Mouse (Mus musculus): ENCODE measurements around the gene Snapc4. TPM values are rescaled to one million over a fixed set of nuclear protein-coding genes. Genes with fewer than 3 reads are reported as not detected.

Snapc4 gene
- polyA plus RNA-seq, 1 experiment from 2014 or later: 20.2 TPM

GRCm38 (mm10) chr2:26356231-26356630 lies 24.2 kb downstream of the Snapc4 start:
- DNase-seq (ENCODE audit: low spot score): no peak

GRCm38 (mm10) chr2:26354401-26354800 lies 26.1 kb downstream of the Snapc4 start:
- Histone ChIP-seq H3K27ac (replicated peaks; ENCODE audit: low read depth, low read length) (no peak overlapping the region), H3K27me3 (replicated peaks; ENCODE audit: control insufficient read depth, insufficient read depth, low read length) (no peaks in the 10 kb centered on the region), H3K4me1 (ENCODE audit: control insufficient read depth, insufficient read depth, low read length) (peaks cover 12% of the 10 kb centered on the region; the same call in 1 of the 2 replicates), H3K4me2 (ENCODE audit: low read depth, low read length) (no peak overlapping the region), H3K4me3 (ENCODE audit: low read depth, low read length) (no peak overlapping the region), H3K36me3 (ENCODE audit: control insufficient read depth, insufficient read depth, low read length) (peaks cover 11% of the 10 kb centered on the region; the same call in 1 of the 2 replicates), H3K9me3 (ENCODE audit: control insufficient read depth, low read length) (no peaks in the 10 kb centered on the region), H3K9ac (ENCODE audit: low read depth, low read length) (no peak overlapping the region)
- DNase-seq (ENCODE audit: low spot score): no peak
- 92% methylated on average over 4 of the region's 4 CpGs for WGBS
- no peak for ATAC-seq (ENCODE audit: low read depth)

More at GRCm38 (mm10) chr2:26356231-26356630, 24.2 kb downstream of the Snapc4 start:
- no peaks in the 10 kb centered on the region for H3K36me3 ChIP-seq (ENCODE audit: control insufficient read depth, insufficient read depth, low read length)
- H3K27ac ChIP-seq (replicated peaks; ENCODE audit: low read depth, low read length): no peak overlapping the region
- H3K9me3 ChIP-seq (ENCODE audit: control insufficient read depth, low read length): no peaks in the 10 kb centered on the region
- H3K4me3 ChIP-seq (ENCODE audit: low read depth, low read length): no peak overlapping the region
- 82% methylated on average over 4 of the region's 4 CpGs for WGBS
- H3K4me1 ChIP-seq (ENCODE audit: control insufficient read depth, insufficient read depth, low read length): peaks cover 6% of the 10 kb centered on the region; the same call in 1 of the 2 replicates
- H3K9ac ChIP-seq (ENCODE audit: low read depth, low read length): no peak overlapping the region
- no peak overlapping the region for H3K4me2 ChIP-seq (ENCODE audit: low read depth, low read length)
- ATAC-seq (ENCODE audit: low read depth): no peak
- no peaks in the 10 kb centered on the region for H3K27me3 ChIP-seq (replicated peaks; ENCODE audit: control insufficient read depth, insufficient read depth, low read length)

GRCm38 (mm10) chr2:26353066-26353980 lies 27.1 kb downstream of the Snapc4 start:
- Histone ChIP-seq H3K9me3 (ENCODE audit: control insufficient read depth, low read length) (no peaks in the 10 kb centered on the region), H3K9ac (ENCODE audit: low read depth, low read length) (peak overlapping the region; percentile 96; the same call in 1 of the 2 replicates), H3K4me1 (ENCODE audit: control insufficient read depth, insufficient read depth, low read length) (peaks cover 12% of the 10 kb centered on the region; the same call in 1 of the 2 replicates), H3K4me2 (ENCODE audit: low read depth, low read length) (peak overlapping the region; percentile 98), H3K36me3 (ENCODE audit: control insufficient read depth, insufficient read depth, low read length) (peaks cover 20% of the 10 kb centered on the region; the same call in 1 of the 2 replicates), H3K27ac (replicated peaks; ENCODE audit: low read depth, low read length) (no peak overlapping the region), H3K4me3 (ENCODE audit: low read depth, low read length) (peak overlapping the region; percentile 90; the same call in 1 of the 2 replicates), H3K27me3 (replicated peaks; ENCODE audit: control insufficient read depth, insufficient read depth, low read length) (no peaks in the 10 kb centered on the region)
- ATAC-seq (ENCODE audit: low read depth) (no peak), DNase-seq (ENCODE audit: low spot score) (no peak)
- 85% methylated on average over 11 of the region's 11 CpGs for WGBS

- peak; percentile 20; the same call in 1 of the 2 replicates for ATAC-seq (ENCODE audit: low read depth)
Observed at GRCm38 (mm10) chr2:26352291-26352910, 28.1 kb downstream of the Snapc4 start.

GRCm38 (mm10) chr2:26351358-26352290 lies 28.8 kb downstream of the Snapc4 start, which contains the start of gene Dnlz:
TSS of gene Dnlz (minus strand) at chr2:26352110.
- Histone ChIP-seq H3K4me1 (ENCODE audit: control insufficient read depth, insufficient read depth, low read length) (peaks cover 12% of the 10 kb centered on the region; the same call in 1 of the 2 replicates), H3K27ac (replicated peaks; ENCODE audit: low read depth, low read length) (peak within 1 kb of the TSS; percentile 90), H3K4me3 (ENCODE audit: low read depth, low read length) (peak within 1 kb of the TSS; percentile 90), H3K27me3 (replicated peaks; ENCODE audit: control insufficient read depth, insufficient read depth, low read length) (no peaks in the 10 kb centered on the region), H3K9me3 (ENCODE audit: control insufficient read depth, low read length) (no peaks in the 10 kb centered on the region), H3K36me3 (ENCODE audit: control insufficient read depth, insufficient read depth, low read length) (peaks cover 37% of the 10 kb centered on the region), H3K9ac (ENCODE audit: low read depth, low read length) (peak within 1 kb of the TSS; percentile 96), H3K4me2 (ENCODE audit: low read depth, low read length) (peak within 1 kb of the TSS; percentile 98)
- peak; percentile 97 for DNase-seq (ENCODE audit: low spot score)
- WGBS: 4% methylated on average over 35 of the region's 62 CpGs
- ATAC-seq (ENCODE audit: low read depth): peak; percentile 86

More at GRCm38 (mm10) chr2:26352291-26352910, 28.1 kb downstream of the Snapc4 start:
- H3K4me1 ChIP-seq (ENCODE audit: control insufficient read depth, insufficient read depth, low read length): peaks cover 12% of the 10 kb centered on the region; the same call in 1 of the 2 replicates
- peak overlapping the region; percentile 24; the same call in 1 of the 2 replicates for H3K27ac ChIP-seq (replicated peaks; ENCODE audit: low read depth, low read length)
- 2% methylated on average over 34 of the region's 36 CpGs for WGBS
- no peaks in the 10 kb centered on the region for H3K27me3 ChIP-seq (replicated peaks; ENCODE audit: control insufficient read depth, insufficient read depth, low read length)
- H3K9me3 ChIP-seq (ENCODE audit: control insufficient read depth, low read length): no peaks in the 10 kb centered on the region
- H3K4me2 ChIP-seq (ENCODE audit: low read depth, low read length): peak overlapping the region; percentile 98
- peaks cover 29% of the 10 kb centered on the region; the same call in 1 of the 2 replicates for H3K36me3 ChIP-seq (ENCODE audit: control insufficient read depth, insufficient read depth, low read length)
- no peak for DNase-seq (ENCODE audit: low spot score)
- H3K4me3 ChIP-seq (ENCODE audit: low read depth, low read length): peak overlapping the region; percentile 90
- peak overlapping the region; percentile 96 for H3K9ac ChIP-seq (ENCODE audit: low read depth, low read length)

GRCm38 (mm10) chr2:26348241-26348640 lies 32.2 kb downstream of the Snapc4 start:
- WGBS: 52% methylated on average over 6 of the region's 6 CpGs

GRCm38 (mm10) chr2:26342609-26343490 lies 37.6 kb downstream of the Snapc4 start:
- no peaks in the 10 kb centered on the region for H3K27me3 ChIP-seq (replicated peaks; ENCODE audit: control insufficient read depth, insufficient read depth, low read length)
- 62% methylated on average over 11 of the region's 11 CpGs for WGBS
- H3K9ac ChIP-seq (ENCODE audit: low read depth, low read length): no peak overlapping the region
- DNase-seq (ENCODE audit: low spot score) (peak; percentile 26), ATAC-seq (ENCODE audit: low read depth) (no peak)
- no peaks in the 10 kb centered on the region for H3K4me1 ChIP-seq (ENCODE audit: control insufficient read depth, insufficient read depth, low read length)
- no peak overlapping the region for H3K4me3 ChIP-seq (ENCODE audit: low read depth, low read length)
- H3K4me2 ChIP-seq (ENCODE audit: low read depth, low read length): no peak overlapping the region
- peaks cover 95% of the 10 kb centered on the region for H3K36me3 ChIP-seq (ENCODE audit: control insufficient read depth, insufficient read depth, low read length)
- no peaks in the 10 kb centered on the region for H3K9me3 ChIP-seq (ENCODE audit: control insufficient read depth, low read length)
- H3K27ac ChIP-seq (replicated peaks; ENCODE audit: low read depth, low read length): peak overlapping the region; percentile 11; the same call in 1 of the 2 replicates

More at GRCm38 (mm10) chr2:26348241-26348640, 32.2 kb downstream of the Snapc4 start:
- peaks cover 71% of the 10 kb centered on the region for H3K36me3 ChIP-seq (ENCODE audit: control insufficient read depth, insufficient read depth, low read length)
- ATAC-seq (ENCODE audit: low read depth) (no peak), DNase-seq (ENCODE audit: low spot score) (peak; percentile 53)
- H3K9ac ChIP-seq (ENCODE audit: low read depth, low read length): no peak overlapping the region
- H3K9me3 ChIP-seq (ENCODE audit: control insufficient read depth, low read length): no peaks in the 10 kb centered on the region
- H3K4me1 ChIP-seq (ENCODE audit: control insufficient read depth, insufficient read depth, low read length): peaks cover 12% of the 10 kb centered on the region; the same call in 1 of the 2 replicates
- no peak overlapping the region; the same call in 1 of the 2 replicates for H3K27ac ChIP-seq (replicated peaks; ENCODE audit: low read depth, low read length)
- H3K27me3 ChIP-seq (replicated peaks; ENCODE audit: control insufficient read depth, insufficient read depth, low read length): no peaks in the 10 kb centered on the region
- no peak overlapping the region for H3K4me3 ChIP-seq (ENCODE audit: low read depth, low read length)
- no peak overlapping the region for H3K4me2 ChIP-seq (ENCODE audit: low read depth, low read length)
